Mouse (Mus musculus): ENCODE data around the gene Plpp1.

Gene Plpp1

GRCm38 (mm10) chr13:112773991-112774675 is 26.5 kb upstream of the Plpp1 start:
- DNase-seq, result no peak

GRCm38 (mm10) chr13:112775856-112776255 is 24.7 kb upstream of the Plpp1 start:
- DNase-seq, result no peak

GRCm38 (mm10) chr13:112778407-112778806 is 22.2 kb upstream of the Plpp1 start:
- DNase-seq, result no peak

GRCm38 (mm10) chr13:112785305-112785704 is 15.3 kb upstream of the Plpp1 start:
- DNase-seq, result no peak

GRCm38 (mm10) chr13:112786142-112786541 is 14.4 kb upstream of the Plpp1 start:
- no peak for DNase-seq

GRCm38 (mm10) chr13:112786942-112787533 is 13.6 kb upstream of the Plpp1 start:
- no peak for DNase-seq

- no peak for DNase-seq
Measured at GRCm38 (mm10) chr13:112790774-112791173, 9.8 kb upstream of the Plpp1 start.

- DNase-seq, result no peak
Measured at GRCm38 (mm10) chr13:112791906-112792305, 8.7 kb upstream of the Plpp1 start.

- DNase-seq, result no peak
Measured at GRCm38 (mm10) chr13:112798243-112798952, 2.2 kb upstream of the Plpp1 start.

GRCm38 (mm10) chr13:112798953-112799305 is 1.7 kb upstream of the Plpp1 start:
- no peak for DNase-seq

- DNase-seq, result no peak
Measured at GRCm38 (mm10) chr13:112799721-112800241, 811 bp upstream of the Plpp1 start.

GRCm38 (mm10) chr13:112801381-112802004 is 901 bp downstream of the Plpp1 start:
- peak; percentile 49 for DNase-seq

- DNase-seq, result no peak
Measured at GRCm38 (mm10) chr13:112803106-112803505, 2.5 kb downstream of the Plpp1 start.

- no peak for DNase-seq
Measured at GRCm38 (mm10) chr13:112803661-112804060, 3.1 kb downstream of the Plpp1 start.

- DNase-seq, result no peak
Measured at GRCm38 (mm10) chr13:112805529-112805928, 4.9 kb downstream of the Plpp1 start.

- no peak for DNase-seq
Measured at GRCm38 (mm10) chr13:112807936-112808667, 7.5 kb downstream of the Plpp1 start.

- no peak for DNase-seq
Measured at GRCm38 (mm10) chr13:112809504-112810247, 9.1 kb downstream of the Plpp1 start.

GRCm38 (mm10) chr13:112810248-112810645 is 9.7 kb downstream of the Plpp1 start:
- DNase-seq, result no peak

- no peak for DNase-seq
Measured at GRCm38 (mm10) chr13:112810751-112811150, 10.2 kb downstream of the Plpp1 start.

- DNase-seq, result no peak
Measured at GRCm38 (mm10) chr13:112811708-112812403, 11.3 kb downstream of the Plpp1 start.

GRCm38 (mm10) chr13:112815996-112816395 is 15.4 kb downstream of the Plpp1 start:
- DNase-seq, result no peak

Measured in lung, postnatal 10 days (tissue).